In the genomic region with DNA sequence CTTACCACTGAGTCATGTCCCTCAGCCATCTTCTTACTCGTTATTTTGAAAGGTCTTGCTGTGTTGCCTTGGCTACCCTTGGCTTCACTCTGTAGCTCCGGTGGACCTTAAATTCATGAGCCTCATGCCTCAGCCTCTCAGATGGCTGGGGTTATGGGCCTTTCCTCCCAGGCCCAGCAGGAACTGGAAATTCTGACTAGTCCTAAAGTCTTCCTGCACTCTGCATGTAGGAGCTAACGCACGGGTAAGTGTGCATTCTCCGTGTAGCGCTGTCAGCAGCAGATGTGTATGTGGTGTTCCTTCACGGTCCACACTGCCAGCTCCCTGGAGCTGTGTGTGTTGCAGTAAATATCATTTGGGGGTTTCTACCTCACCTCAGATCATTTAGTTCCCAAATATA, we compare ENCODE assay signal across 11 mouse cellular contexts. TPM values are rescaled to one million over a fixed set of nuclear protein-coding genes. Genes with fewer than 3 reads are reported as not detected.
DNase-seq lines count a peak whose midpoint lies in the region; ATAC-seq and TF ChIP-seq lines count a peak whose summit lies in the region.
"Had no signal": no experiment of that assay in that cellular context is flagged by ENCODE, and none has a peak within 500 bp of the region (broad histone marks: within the 10 kb centered on the region; RNA-seq: fewer than 3 reads in every experiment).

No protein-coding gene starts in this region.

- peak overlapping the region; percentile 72; the same call in 1 of the 2 replicates for H3K9ac ChIP-seq in embryonic facial prominence, embryonic 11.5 days (replicated peaks; ENCODE audit: low read length)
- H3K9ac ChIP-seq in intestine, embryonic 15.5 days: no peak overlapping the region

- 86% methylated on average over 7 of the region's 7 CpGs for WGBS in embryonic facial prominence, embryonic 11.5 days
- whole genome bisulfite sequencing in intestine, embryonic 15.5 days: 87% methylated on average over 7 of the region's 7 CpGs

- no peak for TF ChIP-seq CTCF in left cerebral cortex, adult 2 months (IDR thresholded peaks at IDR 0.05)

- H3K36me3 ChIP-seq in embryonic facial prominence, embryonic 11.5 days (replicated peaks; ENCODE audit: control insufficient read depth, insufficient read depth, low read depth, low read length): no peaks in the 10 kb centered on the region; the same call in 1 of the 2 replicates
- H3K36me3 ChIP-seq in intestine, embryonic 15.5 days: peaks cover 6% of the 10 kb centered on the region; the same call in 1 of the 2 replicates

- intact Hi-C loops in left cerebral cortex, adult 2 months (cut with DNase I): loop anchor here (5.0 kb wide), 1 partner anchor 61 kb away; the partner anchor contains the start of gene Glt8d2
- intact Hi-C loops in left cerebral cortex, postnatal 36 days (cut with DNase I): no loop called here
- intact Hi-C loops in left cerebral cortex, postnatal 4 days (cut with DNase I): no loop called here

- H3K4me1 ChIP-seq in embryonic facial prominence, embryonic 11.5 days (ENCODE audit: control insufficient read depth, insufficient read depth, low read length): no peaks in the 10 kb centered on the region
- peaks cover 13% of the 10 kb centered on the region for H3K4me1 ChIP-seq in intestine, embryonic 15.5 days (replicated peaks)

- peak overlapping the region; percentile 93 for H3K4me3 ChIP-seq in left cerebral cortex, adult 2 months
- H3K4me3 ChIP-seq in embryonic facial prominence, embryonic 11.5 days (ENCODE audit: low read depth, low read length): peak overlapping the region; percentile 55; the same call in 1 of the 2 replicates
- H3K4me3 ChIP-seq in intestine, embryonic 15.5 days (replicated peaks): peak overlapping the region; percentile 74; the same call in 1 of the 2 replicates

- H3K27me3 ChIP-seq in embryonic facial prominence, embryonic 11.5 days (ENCODE audit: control insufficient read depth, insufficient read depth, low read length): no peaks in the 10 kb centered on the region
- H3K27me3 ChIP-seq in intestine, embryonic 15.5 days (replicated peaks): no peaks in the 10 kb centered on the region

- peak overlapping the region; percentile 53; the same call in 1 of the 2 replicates for H3K27ac ChIP-seq in left cerebral cortex, adult 2 months
- H3K27ac ChIP-seq in embryonic facial prominence, embryonic 11.5 days (replicated peaks; ENCODE audit: low read depth, low read length): no peak overlapping the region
- no peak overlapping the region for H3K27ac ChIP-seq in intestine, embryonic 15.5 days

- peak overlapping the region; percentile 16; the same call in 1 of the 2 replicates for H3K4me2 ChIP-seq in embryonic facial prominence, embryonic 11.5 days (ENCODE audit: low read depth, low read length)
- H3K4me2 ChIP-seq in intestine, embryonic 15.5 days (replicated peaks): peak overlapping the region; percentile 77

- no peak for DNase-seq in left cerebral cortex, adult 2 months (ENCODE audit: extremely low spot score in 1 of 2, low spot score in 2 of 2)
- no peak for DNase-seq in left cerebral cortex, postnatal 36 days (ENCODE audit: low spot score in 2 of 2)
- DNase-seq in embryonic facial prominence, embryonic 11.5 days (ENCODE audit: low spot score): no peak
- DNase-seq in naive thymus-derived CD4-positive, alpha-beta T cell, adult 2 months (ENCODE audit: low read depth): peak; percentile 24
- DNase-seq in left cerebral cortex, postnatal 4 days: no peak
- no peak for DNase-seq in gastrocnemius, postnatal 10 days
- DNase-seq: adrenal gland, postnatal 36 days; lung, postnatal 36 days; thymus, adult 2 months had no signal

- no peak for ATAC-seq in embryonic facial prominence, embryonic 11.5 days (replicated peaks; ENCODE audit: insufficient number of reproducible peaks, low FRiP score, low TSS enrichment, low read depth)
- ATAC-seq in intestine, embryonic 15.5 days: no peak
- ATAC-seq in monocyte, adult 5-6 weeks (replicated peaks; ENCODE audit: insufficient number of reproducible peaks, low FRiP score, low TSS enrichment, poor library complexity, severe bottlenecking): no peak

- no peaks in the 10 kb centered on the region for H3K9me3 ChIP-seq in embryonic facial prominence, embryonic 11.5 days (replicated peaks; ENCODE audit: control insufficient read depth, low read length)
- H3K9me3 ChIP-seq in intestine, embryonic 15.5 days: no peaks in the 10 kb centered on the region; the same call in 1 of the 2 replicates

RNA-seq across cellular contexts. Expression of gene Tdg, which starts 1.5 kb away (rescaled TPM):
- 10 to 100 TPM; 42.7 to 50.2 TPM for total RNA-seq in left cerebral cortex, adult 2 months (2021)
- 10 to 100 TPM; 44.4 to 52.1 TPM for total RNA-seq in left cerebral cortex, postnatal 36 days (2021)
- polyA plus RNA-seq in embryonic facial prominence, embryonic 11.5 days (2014; fragmentation: Nextera tagmentation; extraction: Ambion mirVana): 276 and 283 TPM in 2 replicates
- polyA plus RNA-seq in intestine, embryonic 15.5 days (2015; fragmentation: Nextera tagmentation; extraction: Ambion mirVana): 122 and 128 TPM in 2 replicates
- 41.6 to 49.1 TPM (median 46.9 TPM) in 3 replicates for total RNA-seq in monocyte, adult 5-6 weeks (2017)
- 100 to 1,000 TPM in 1 of 2 experiments, 10 to 100 TPM in 1; 97.7 to 101 TPM for total RNA-seq in left cerebral cortex, postnatal 4 days (2021)
- total RNA-seq in gastrocnemius, postnatal 10 days (2021): 10 to 100 TPM; 19.4 to 26.8 TPM

RNA-seq across cellular contexts. Expression of gene 1190007I07Rik, which starts 8.1 kb away (rescaled TPM):
- total RNA-seq in left cerebral cortex, adult 2 months (2021): 10 to 100 TPM; 16.6 to 21.0 TPM
- total RNA-seq in left cerebral cortex, postnatal 36 days (2021): 10 to 100 TPM; 18.8 to 19.3 TPM
- 39.0 and 41.2 TPM in 2 replicates for polyA plus RNA-seq in embryonic facial prominence, embryonic 11.5 days (2014; fragmentation: Nextera tagmentation; extraction: Ambion mirVana)
- polyA plus RNA-seq in intestine, embryonic 15.5 days (2015; fragmentation: Nextera tagmentation; extraction: Ambion mirVana): 57.5 and 68.4 TPM in 2 replicates
- 14.7 to 25.2 TPM in 2 of 3 replicates, not detected in the other for total RNA-seq in monocyte, adult 5-6 weeks (2017)
- total RNA-seq in left cerebral cortex, postnatal 4 days (2021): 10 to 100 TPM; 14.9 to 15.8 TPM
- total RNA-seq in gastrocnemius, postnatal 10 days (2021): 10 to 100 TPM; 27.0 to 28.9 TPM

RNA-seq across cellular contexts. Expression of gene Glt8d2, which starts 59.3 kb away (rescaled TPM):
- total RNA-seq in left cerebral cortex, adult 2 months (2021): 10 to 100 TPM; 22.4 to 26.6 TPM
- 10 to 100 TPM; 18.2 to 20.7 TPM for total RNA-seq in left cerebral cortex, postnatal 36 days (2021)
- polyA plus RNA-seq in embryonic facial prominence, embryonic 11.5 days (2014; fragmentation: Nextera tagmentation; extraction: Ambion mirVana): 6.5 and 7.2 TPM in 2 replicates
- 5.1 and 6.9 TPM in 2 replicates for polyA plus RNA-seq in intestine, embryonic 15.5 days (2015; fragmentation: Nextera tagmentation; extraction: Ambion mirVana)
- 1.2 TPM in 1 of 3 replicates, not detected in the others for total RNA-seq in monocyte, adult 5-6 weeks (2017)
- total RNA-seq in left cerebral cortex, postnatal 4 days (2021): 1 to 10 TPM; 2.0 to 2.4 TPM
- 1 to 10 TPM; 6.4 to 9.1 TPM for total RNA-seq in gastrocnemius, postnatal 10 days (2021)
